Mouse (Mus musculus) skeletal muscle tissue, adult 2 months (tissue): ENCODE results near the gene Scgn.

Source experiments
- DNase-seq: peaks from one replicate; pipeline ENCODE4 v3.0.0-alpha.2; 2012; ENCODE audit warnings: low read depth, low spot score

Scgn gene

DNA sequence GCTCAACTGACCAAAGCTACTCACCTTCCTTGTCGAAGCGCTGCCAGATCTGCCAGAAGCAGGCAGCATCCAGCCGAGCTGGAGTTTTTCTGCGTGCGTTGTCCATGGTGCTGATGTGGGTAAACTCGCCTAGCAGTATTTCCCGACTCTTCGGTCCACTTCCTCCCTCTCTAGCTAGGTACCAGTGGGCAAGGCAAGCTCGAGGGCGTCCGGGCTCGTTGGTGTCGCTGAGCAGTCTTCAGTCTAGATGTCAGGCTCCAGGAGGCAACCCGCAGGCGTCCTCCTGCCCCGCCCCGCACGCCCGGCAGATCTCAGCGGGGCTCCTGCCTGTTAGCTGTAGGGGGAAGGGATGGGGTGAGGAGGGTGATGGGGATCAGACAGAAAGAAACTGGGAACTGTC, at the start of gene Scgn:
TSS of gene Scgn (minus strand) at position 287 of the 400 bp plus-strand sequence.
- DNase-seq: no peak

- no peak for DNase-seq
These were observed 49.2 kb upstream of the Scgn start for GRCm38 (mm10) chr13:24040221-24040620.

DNA sequence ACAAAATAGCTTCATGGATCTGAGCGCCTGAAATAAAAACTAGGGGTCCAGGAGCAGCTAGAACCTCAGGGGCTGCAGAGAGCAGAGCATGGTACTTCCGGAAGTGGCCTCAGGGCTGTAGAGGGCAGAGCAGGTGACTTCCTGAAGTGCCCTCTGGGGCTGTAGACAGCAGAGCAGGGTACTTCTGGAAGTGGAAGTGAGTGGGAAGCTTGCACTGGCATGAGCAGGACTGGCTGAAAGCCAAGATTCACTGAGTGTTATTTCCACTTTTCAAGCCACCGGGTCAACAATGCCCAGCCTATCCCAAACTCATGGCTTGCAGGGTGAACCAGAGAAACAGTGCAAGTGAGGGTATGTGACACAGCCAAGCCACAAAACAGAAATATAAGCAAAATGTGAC, 46.5 kb upstream of the Scgn start:
- peak; percentile 7 for DNase-seq

- DNase-seq: no peak
These were observed 45.1 kb upstream of the Scgn start for GRCm38 (mm10) chr13:24036150-24036549.

- DNase-seq: no peak
These were observed 36.5 kb upstream of the Scgn start for GRCm38 (mm10) chr13:24027191-24028170.

DNA sequence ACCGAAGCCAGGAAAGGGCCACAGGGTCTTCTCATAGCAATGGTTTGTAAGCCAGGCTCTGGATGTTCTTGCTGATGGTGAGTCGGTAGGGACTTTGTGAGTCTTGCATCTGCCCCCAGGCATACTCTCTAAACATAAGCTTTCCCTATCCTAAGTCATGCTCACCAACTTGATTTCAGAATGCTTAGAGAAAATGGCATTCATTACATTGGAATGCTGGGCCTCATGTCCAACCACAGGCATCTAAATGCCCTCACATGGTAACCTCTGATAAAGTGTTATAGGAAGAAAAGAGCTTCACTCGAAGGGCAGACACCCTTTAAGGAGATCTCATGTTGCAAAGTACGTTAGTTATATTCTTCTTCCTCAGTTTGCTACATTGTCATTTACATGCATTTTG, 27.5 kb upstream of the Scgn start:
- no peak for DNase-seq

DNA sequence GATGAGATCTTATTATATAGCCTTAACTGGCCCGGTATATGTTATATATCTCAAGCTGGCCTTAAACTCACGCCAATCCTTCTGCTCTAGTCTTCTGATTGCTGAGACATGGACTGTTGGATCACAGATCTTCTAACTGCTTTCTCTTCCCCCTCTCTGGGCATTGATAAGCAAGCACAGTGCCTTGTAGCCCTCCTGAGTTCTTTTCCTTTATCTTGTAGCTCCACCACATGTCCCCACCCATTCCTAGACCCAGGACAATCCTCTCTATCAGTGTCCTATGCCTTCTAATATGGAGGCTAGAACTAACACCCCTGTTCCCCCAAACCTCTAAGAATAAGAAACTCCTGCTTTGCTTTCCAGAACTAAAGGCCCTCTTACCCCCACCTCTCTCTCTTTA, 14.5 kb upstream of the Scgn start:
- DNase-seq: no peak

DNA sequence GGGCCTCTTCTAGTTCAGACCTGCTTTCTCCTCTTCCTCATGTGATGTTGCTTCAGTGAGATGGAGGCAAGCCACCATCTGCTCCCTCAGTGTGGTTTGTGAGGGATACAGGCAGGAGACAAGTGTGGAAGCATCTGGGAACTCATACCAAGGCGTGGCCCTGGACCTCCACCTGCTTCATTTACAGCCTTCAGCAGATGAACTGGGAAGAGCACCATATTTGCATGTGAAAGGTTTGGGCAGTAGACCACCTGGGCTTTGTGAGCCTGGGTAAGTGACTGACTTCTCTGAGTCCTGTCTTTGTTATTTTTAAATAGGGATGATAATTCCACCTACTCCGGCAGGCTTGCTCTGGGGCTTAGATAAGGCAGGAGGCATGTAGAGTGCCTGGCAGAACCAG, 10.8 kb upstream of the Scgn start:
- no peak for DNase-seq

DNA sequence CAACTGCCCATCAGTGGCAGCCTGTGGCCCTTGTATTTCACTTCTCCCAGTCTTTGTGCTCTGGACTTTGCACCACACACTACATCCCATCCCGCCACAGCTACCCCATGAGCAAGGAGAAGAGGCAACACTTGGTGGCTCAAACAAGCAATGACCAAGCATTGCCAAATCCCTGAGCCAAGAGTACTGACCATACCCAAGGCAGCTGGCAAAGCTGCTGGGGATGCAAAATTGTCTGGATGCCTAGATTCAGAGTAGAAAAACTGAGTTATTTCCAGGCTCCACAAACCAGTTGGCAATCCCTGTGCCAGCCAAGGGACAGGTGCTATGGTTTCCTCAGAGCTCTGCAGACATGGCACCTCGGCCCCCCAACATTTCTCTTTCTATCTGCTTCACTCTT, 10.1 kb upstream of the Scgn start:
- no peak for DNase-seq

DNA sequence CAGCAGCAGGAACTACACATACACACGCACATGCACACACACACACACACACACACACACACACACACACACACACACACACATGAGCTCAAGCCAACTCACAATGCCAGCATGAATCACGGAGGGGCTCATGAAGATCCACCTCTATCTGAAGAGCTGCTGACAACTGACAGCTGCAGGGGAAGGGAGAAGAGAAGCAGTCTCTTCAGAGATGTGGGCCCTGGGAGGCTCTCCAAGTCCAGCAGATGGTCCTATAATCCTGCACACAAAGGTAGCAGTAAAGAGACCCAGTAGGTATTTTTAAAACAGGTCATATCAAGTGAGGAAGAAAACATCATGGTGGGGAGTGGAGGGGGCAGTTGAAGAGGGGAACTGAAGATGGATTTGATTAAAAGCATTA, 7.8 kb upstream of the Scgn start:
- DNase-seq: no peak

GRCm38 (mm10) chr13:23994756-23995155, 3.7 kb upstream of the Scgn start:
- DNase-seq: no peak

DNA sequence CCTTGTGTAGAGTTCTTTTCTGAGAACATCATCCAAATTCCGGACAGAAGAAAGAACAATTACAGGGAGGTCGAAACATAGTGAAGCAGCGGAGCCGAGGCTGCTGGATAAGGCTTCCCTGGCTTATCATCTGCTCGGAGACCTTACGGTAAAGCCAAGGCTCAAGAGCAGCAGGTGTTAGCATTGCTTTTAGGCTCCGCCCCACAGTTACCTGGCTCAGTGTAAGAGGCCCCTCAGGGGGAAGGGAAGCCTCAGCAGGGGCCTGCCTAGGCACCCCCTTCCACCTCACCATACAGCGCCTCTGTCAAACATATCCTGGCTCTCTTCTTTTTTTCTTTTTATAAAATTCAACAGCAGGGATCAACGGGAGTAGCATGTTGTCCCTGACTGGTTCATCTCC, 3.0 kb upstream of the Scgn start:
- DNase-seq: no peak

GRCm38 (mm10) chr13:23990451-23990850, 563 bp downstream of the Scgn start:
- no peak for DNase-seq

DNA sequence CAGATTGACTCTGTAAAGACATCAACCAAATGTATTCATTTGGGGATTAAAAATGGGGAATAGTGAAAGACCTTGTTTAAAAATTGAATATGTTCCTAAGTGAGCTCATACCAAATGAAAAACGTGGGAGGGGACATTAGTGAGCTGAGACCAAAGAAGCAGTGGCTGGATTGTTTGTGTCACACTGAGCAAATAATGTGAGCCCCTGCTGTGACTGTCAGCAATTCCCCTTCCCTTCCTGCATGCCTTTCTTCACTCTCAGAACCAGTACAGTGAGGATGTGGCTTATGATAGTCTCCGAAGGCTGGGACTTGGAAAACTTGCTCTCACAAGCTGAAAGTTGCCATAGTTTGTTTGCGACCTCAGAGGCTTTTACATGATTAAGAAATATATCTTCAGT, 5.9 kb downstream of the Scgn start:
- DNase-seq: no peak

- no peak for DNase-seq
These were observed 18.7 kb downstream of the Scgn start for GRCm38 (mm10) chr13:23972271-23972670.

DNA sequence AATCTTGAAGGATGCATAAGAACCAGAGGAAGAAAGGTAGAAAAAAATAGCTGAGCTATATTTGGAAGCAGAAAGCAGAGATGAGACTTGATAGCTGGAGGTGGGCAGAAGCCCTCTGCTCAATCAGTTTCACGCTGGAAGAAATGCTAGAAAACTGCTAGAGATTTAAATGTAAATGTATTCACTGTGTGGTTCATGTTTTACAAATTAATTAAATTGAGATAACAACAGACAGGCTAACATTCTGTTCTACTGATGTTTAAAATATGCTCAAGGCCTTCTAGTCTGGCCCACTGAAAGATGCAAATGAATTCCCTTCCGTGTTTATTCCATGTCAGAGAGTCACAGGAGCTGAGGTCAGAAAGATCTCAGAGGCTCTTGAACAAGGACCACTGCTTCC, 19.1 kb downstream of the Scgn start:
- no peak for DNase-seq

- no peak for DNase-seq
These were observed 26.1 kb downstream of the Scgn start for GRCm38 (mm10) chr13:23964909-23965308.

DNA sequence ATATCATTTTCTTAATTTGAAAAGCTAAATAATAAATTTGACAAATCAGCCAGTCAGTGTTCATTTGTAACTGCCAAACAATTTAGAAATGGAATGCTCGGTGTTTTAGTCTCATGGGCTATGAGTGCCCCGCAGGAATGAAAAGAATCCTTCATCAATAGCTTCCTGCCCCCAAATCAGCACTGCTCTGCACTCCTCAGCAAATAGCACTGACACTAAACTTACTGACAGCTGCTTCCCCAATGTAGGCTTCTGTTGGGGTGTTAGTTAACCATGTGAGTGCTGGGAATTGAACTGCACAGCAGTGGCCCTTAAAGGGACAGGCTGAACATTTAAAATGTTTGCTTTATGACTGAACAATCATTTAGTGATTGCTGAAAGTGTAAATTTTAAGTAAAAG, 31.2 kb downstream of the Scgn start:
- DNase-seq: no peak

DNA sequence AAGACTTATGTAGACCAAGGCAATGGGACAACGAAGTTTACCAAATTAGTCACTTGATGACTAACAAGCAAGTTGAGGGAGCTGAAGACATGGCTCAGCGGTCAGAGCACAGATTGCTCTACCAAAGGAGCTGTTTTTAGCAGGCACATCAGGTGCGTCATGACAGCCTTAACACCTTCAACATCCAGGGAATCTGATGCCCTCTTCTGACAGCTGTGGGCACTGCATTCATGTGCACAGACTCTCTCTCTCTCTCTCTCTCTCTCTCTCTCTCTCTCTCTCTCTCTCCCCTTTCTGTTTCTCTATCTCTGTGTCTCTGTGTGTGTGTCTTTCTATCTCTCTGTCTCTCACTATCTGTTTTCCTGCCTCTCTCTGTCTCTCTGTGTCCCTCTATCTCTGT, 40.1 kb downstream of the Scgn start:
- DNase-seq: peak; percentile 28

- DNase-seq: no peak
These were observed 41.3 kb downstream of the Scgn start for GRCm38 (mm10) chr13:23949484-23950246.

GRCm38 (mm10) chr13:23946254-23946653, 44.8 kb downstream of the Scgn start:
- DNase-seq: no peak

DNA sequence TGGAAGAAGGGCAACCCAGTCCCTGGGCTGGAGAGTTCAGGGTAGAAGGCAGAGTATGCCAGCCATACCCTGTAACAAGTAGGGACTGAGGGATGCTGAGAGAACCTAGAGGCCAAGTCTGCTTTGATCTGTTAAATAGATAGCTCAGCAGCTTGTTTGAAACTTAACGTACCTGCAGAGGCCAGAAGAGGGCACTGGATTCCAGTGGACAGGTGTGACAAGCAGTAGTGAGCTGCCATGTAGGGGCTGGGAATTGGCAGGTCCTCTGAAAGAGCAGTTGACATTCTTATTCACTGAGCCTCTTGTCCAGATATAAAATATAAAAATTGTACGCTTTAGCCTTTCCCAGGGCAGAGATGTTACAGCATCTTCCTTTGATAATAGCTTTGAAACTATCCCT, 48.2 kb downstream of the Scgn start:
- DNase-seq: no peak

DNA sequence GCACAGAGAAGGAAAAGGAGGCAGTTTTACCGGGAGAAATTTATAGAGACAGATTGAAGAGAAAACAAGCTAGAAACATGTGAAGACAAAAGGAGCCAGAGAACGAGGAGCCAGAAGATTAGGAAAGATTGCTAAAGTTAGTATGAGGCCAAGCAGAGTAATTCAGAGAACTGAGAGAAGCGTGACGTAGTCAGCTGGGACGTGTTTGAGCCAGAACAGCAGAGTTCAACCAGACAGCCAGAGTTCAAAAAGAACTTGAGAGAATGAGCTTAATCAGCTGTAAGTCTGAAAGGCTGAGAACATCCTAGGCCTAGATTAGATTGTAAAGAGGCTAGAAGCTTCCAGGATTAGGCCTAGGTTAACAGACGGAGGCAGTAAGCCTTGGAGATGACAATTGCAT, 50.7 kb downstream of the Scgn start:
- peak; percentile 38 for DNase-seq
